In genomic region chr3:122071769-122072168, GRCm38 (mm10) we compare ENCODE assay signal across 25 mouse cellular contexts. TPM values are rescaled to one million over a fixed set of nuclear protein-coding genes. Genes with fewer than 3 reads are reported as not detected.
DNase-seq lines count a peak whose midpoint lies in the region; ATAC-seq and TF ChIP-seq lines count a peak whose summit lies in the region.
"Had no signal": no experiment of that assay in that cellular context is flagged by ENCODE, and none has a peak within 500 bp of the region (broad histone marks: within the 10 kb centered on the region; RNA-seq: fewer than 3 reads in every experiment).

No protein-coding gene starts in this region.

- H3K4me3 ChIP-seq in lung, embryonic 15.5 days: no peak overlapping the region
- no peak overlapping the region for H3K4me3 ChIP-seq in lung, adult 2 months (replicated peaks; ENCODE audit: extremely low read depth, low read depth, low read length)
- H3K4me3 ChIP-seq in kidney, embryonic 16.5 days (ENCODE audit: low read length): no peak overlapping the region
- H3K4me3 ChIP-seq in liver, embryonic 11.5 days (ENCODE audit: low read depth, low read length): no peak overlapping the region
- H3K4me3 ChIP-seq in stomach, postnatal 0 days (ENCODE audit: low read depth, low read length): no peak overlapping the region
- H3K4me3 ChIP-seq in forebrain, embryonic 10.5 days: no peak overlapping the region
- no peak overlapping the region for H3K4me3 ChIP-seq in heart, embryonic 12.5 days
- H3K4me3 ChIP-seq: embryonic facial prominence, embryonic 13.5 days; heart, embryonic 15.5 days; left cerebral cortex, adult 2 months; midbrain, embryonic 12.5 days; myocyte; neural tube, embryonic 12.5 days had no signal

- no peaks in the 10 kb centered on the region for H3K9me3 ChIP-seq in lung, embryonic 15.5 days
- H3K9me3 ChIP-seq in kidney, embryonic 16.5 days (ENCODE audit: low read length): no peaks in the 10 kb centered on the region
- no peaks in the 10 kb centered on the region for H3K9me3 ChIP-seq in liver, embryonic 11.5 days (ENCODE audit: control insufficient read depth, low read length)
- H3K9me3 ChIP-seq in stomach, postnatal 0 days (ENCODE audit: control insufficient read depth, low read length): no peaks in the 10 kb centered on the region
- no peaks in the 10 kb centered on the region for H3K9me3 ChIP-seq in forebrain, embryonic 10.5 days
- no peaks in the 10 kb centered on the region for H3K9me3 ChIP-seq in heart, embryonic 12.5 days (replicated peaks)
- H3K9me3 ChIP-seq: embryonic facial prominence, embryonic 13.5 days; heart, embryonic 15.5 days; midbrain, embryonic 12.5 days; neural tube, embryonic 12.5 days had no signal

- no peaks in the 10 kb centered on the region for H3K27me3 ChIP-seq in lung, embryonic 15.5 days
- no peaks in the 10 kb centered on the region for H3K27me3 ChIP-seq in kidney, embryonic 16.5 days (ENCODE audit: insufficient read depth, low read length)
- no peaks in the 10 kb centered on the region for H3K27me3 ChIP-seq in liver, embryonic 11.5 days (replicated peaks; ENCODE audit: control insufficient read depth, insufficient read depth, low read length)
- H3K27me3 ChIP-seq in stomach, postnatal 0 days (ENCODE audit: control insufficient read depth, insufficient read depth, low read length): no peaks in the 10 kb centered on the region
- peaks cover 51% of the 10 kb centered on the region for H3K27me3 ChIP-seq in forebrain, embryonic 10.5 days (ENCODE audit: poor library complexity, severe bottlenecking)
- no peaks in the 10 kb centered on the region for H3K27me3 ChIP-seq in heart, embryonic 12.5 days (replicated peaks)
- H3K27me3 ChIP-seq: embryonic facial prominence, embryonic 13.5 days; heart, embryonic 15.5 days; neural tube, embryonic 12.5 days had no signal

- DNase-seq in lung, adult 2 months: no peak
- no peak for DNase-seq in liver, embryonic 11.5 days (ENCODE audit: low spot score)
- no peak for DNase-seq in stomach, postnatal 0 days (ENCODE audit: low spot score)
- no peak for DNase-seq in forebrain, embryonic 10.5 days (ENCODE audit: extremely low spot score, low spot score)
- no peak for DNase-seq in cerebellum, adult 8-10 months
- DNase-seq: adrenal gland, postnatal 25 days; cerebellum, adult 11-12 months; cerebellum, postnatal 10 days; left cerebral cortex, postnatal 4 days; lung, embryonic 14.5 days; right cerebral cortex, adult 18-20 months; spleen, adult 18-20 months; thymus, postnatal 4 days had no signal

- H3K9ac ChIP-seq in lung, embryonic 15.5 days: no peak overlapping the region
- no peak overlapping the region for H3K9ac ChIP-seq in kidney, embryonic 16.5 days (replicated peaks; ENCODE audit: low read length)
- no peak overlapping the region for H3K9ac ChIP-seq in liver, embryonic 11.5 days (ENCODE audit: low read depth, low read length)
- no peak overlapping the region for H3K9ac ChIP-seq in stomach, postnatal 0 days (ENCODE audit: low read length)
- H3K9ac ChIP-seq in heart, embryonic 12.5 days: no peak overlapping the region
- H3K9ac ChIP-seq: embryonic facial prominence, embryonic 13.5 days; heart, embryonic 15.5 days; lung, embryonic 14.5 days; midbrain, embryonic 12.5 days; neural tube, embryonic 12.5 days had no signal

- no peak for TF ChIP-seq POLR2A in lung, adult 2 months (IDR thresholded peaks at IDR 0.05; ENCODE audit: borderline replicate concordance, extremely low read depth, low read depth, low read length)

- H3K36me3 ChIP-seq in lung, embryonic 15.5 days: no peaks in the 10 kb centered on the region
- no peaks in the 10 kb centered on the region for H3K36me3 ChIP-seq in kidney, embryonic 16.5 days (ENCODE audit: insufficient read depth, low read length)
- no peaks in the 10 kb centered on the region for H3K36me3 ChIP-seq in liver, embryonic 11.5 days (ENCODE audit: control insufficient read depth, insufficient read depth, low read length)
- H3K36me3 ChIP-seq in stomach, postnatal 0 days (ENCODE audit: control insufficient read depth, insufficient read depth, low read length): no peaks in the 10 kb centered on the region
- H3K36me3 ChIP-seq in forebrain, embryonic 10.5 days (replicated peaks): no peaks in the 10 kb centered on the region
- H3K36me3 ChIP-seq in heart, embryonic 12.5 days: no peaks in the 10 kb centered on the region
- H3K36me3 ChIP-seq: embryonic facial prominence, embryonic 13.5 days; heart, embryonic 15.5 days; midbrain, embryonic 12.5 days; neural tube, embryonic 12.5 days had no signal

- peaks cover 32% of the 10 kb centered on the region for H3K4me1 ChIP-seq in lung, embryonic 15.5 days
- H3K4me1 ChIP-seq in lung, adult 2 months (ENCODE audit: control insufficient read depth, insufficient read depth, low read length): peaks cover 13% of the 10 kb centered on the region
- peaks cover 35% of the 10 kb centered on the region for H3K4me1 ChIP-seq in kidney, embryonic 16.5 days (ENCODE audit: insufficient read depth, low read length)
- peaks cover 8% of the 10 kb centered on the region; the same call in 1 of the 2 replicates for H3K4me1 ChIP-seq in liver, embryonic 11.5 days (replicated peaks; ENCODE audit: control insufficient read depth, insufficient read depth, low read length)
- no peaks in the 10 kb centered on the region for H3K4me1 ChIP-seq in stomach, postnatal 0 days (replicated peaks; ENCODE audit: control insufficient read depth, insufficient read depth)
- H3K4me1 ChIP-seq in forebrain, embryonic 10.5 days: peaks cover 30% of the 10 kb centered on the region
- H3K4me1 ChIP-seq in heart, embryonic 12.5 days (replicated peaks): peaks cover 29% of the 10 kb centered on the region
- H3K4me1 ChIP-seq: neural tube, embryonic 12.5 days had no signal

- no peak for TF ChIP-seq CTCF in lung, adult 2 months (IDR thresholded peaks at IDR 0.05; ENCODE audit: insufficient read depth, low read length)
- no peak for TF ChIP-seq CTCF in stomach, postnatal 0 days (IDR thresholded peaks at IDR 0.05; ENCODE audit: low read depth)

- ATAC-seq in lung, embryonic 15.5 days (ENCODE audit: borderline replicate concordance, extremely low read depth, low FRiP score, low TSS enrichment): 0 out of 2 replicates have a peak, but pooled peaks have one; percentile 15
- ATAC-seq in kidney, embryonic 16.5 days (ENCODE audit: low FRiP score, low TSS enrichment): no peak
- ATAC-seq in liver, embryonic 11.5 days (replicated peaks; ENCODE audit: low FRiP score): peak; percentile 26; the same call in 1 of the 2 replicates
- peak; percentile 28; the same call in 1 of the 2 replicates for ATAC-seq in stomach, postnatal 0 days (ENCODE audit: low FRiP score, low TSS enrichment)
- no peak; the same call in 1 of the 2 replicates for ATAC-seq in heart, embryonic 12.5 days (ENCODE audit: insufficient number of reproducible peaks, low FRiP score)
- ATAC-seq: CD4-positive, CD25-positive, alpha-beta regulatory T cell, adult 4 months; forebrain, embryonic 16.5 days; hindbrain, embryonic 16.5 days had no signal

- TF ChIP-seq EP300 in stomach, postnatal 0 days (optimal IDR thresholded peaks at IDR 0.05): no peak

- no peak overlapping the region for H3K27ac ChIP-seq in lung, embryonic 15.5 days
- peak overlapping the region; percentile 82 for H3K27ac ChIP-seq in kidney, embryonic 16.5 days (ENCODE audit: low read length)
- H3K27ac ChIP-seq in liver, embryonic 11.5 days (ENCODE audit: low read depth, low read length): no peak overlapping the region
- no peak overlapping the region for H3K27ac ChIP-seq in stomach, postnatal 0 days (replicated peaks)
- H3K27ac ChIP-seq in forebrain, embryonic 10.5 days: no peak overlapping the region
- H3K27ac ChIP-seq in heart, embryonic 12.5 days (ENCODE audit: poor library complexity, severe bottlenecking): no peak overlapping the region
- H3K27ac ChIP-seq: midbrain, embryonic 12.5 days; neural tube, embryonic 12.5 days had no signal

- no peak overlapping the region for H3K4me2 ChIP-seq in lung, embryonic 15.5 days
- H3K4me2 ChIP-seq in kidney, embryonic 16.5 days (replicated peaks; ENCODE audit: low read depth, low read length): no peak overlapping the region
- H3K4me2 ChIP-seq in liver, embryonic 11.5 days: no peak overlapping the region
- no peak overlapping the region for H3K4me2 ChIP-seq in stomach, postnatal 0 days (replicated peaks; ENCODE audit: low read depth)
- no peak overlapping the region for H3K4me2 ChIP-seq in heart, embryonic 12.5 days
- H3K4me2 ChIP-seq: embryonic facial prominence, embryonic 13.5 days; heart, embryonic 15.5 days; lung, embryonic 14.5 days; midbrain, embryonic 12.5 days; neural tube, embryonic 12.5 days had no signal

- WGBS in lung, embryonic 15.5 days: 70% methylated on average over 10 of the region's 10 CpGs
- 89% methylated on average over 10 of the region's 10 CpGs for WGBS in lung, adult 2 months
- 92% methylated on average over 10 of the region's 10 CpGs for WGBS in kidney, embryonic 16.5 days
- 78% methylated on average over 10 of the region's 10 CpGs for WGBS in liver, embryonic 11.5 days
- WGBS in stomach, postnatal 0 days: 79% methylated on average over 10 of the region's 10 CpGs
- 71% methylated on average over 10 of the region's 10 CpGs for WGBS in forebrain, embryonic 10.5 days
- WGBS in heart, embryonic 12.5 days: 78% methylated on average over 10 of the region's 10 CpGs

RNA-seq across cellular contexts. Expression of gene Abca4, which starts 27.5 kb away (rescaled TPM):
- 1.3 and 1.5 TPM in 2 replicates for polyA plus RNA-seq in lung, embryonic 15.5 days (2015; fragmentation: Nextera tagmentation; extraction: Ambion mirVana)
- 5.1 and 5.2 TPM in 2 replicates for polyA plus RNA-seq in lung, adult 2 months (2012; rRNA removed)
- 0.73 and 1.4 TPM in 2 replicates for polyA plus RNA-seq in kidney, embryonic 16.5 days (2015; fragmentation: Nextera tagmentation; extraction: Ambion mirVana)
- 1.3 and 3.2 TPM in 2 replicates for polyA plus RNA-seq in liver, embryonic 11.5 days (2014; fragmentation: Nextera tagmentation; extraction: Ambion mirVana)
- polyA plus RNA-seq in stomach, postnatal 0 days (2015; fragmentation: Nextera tagmentation; extraction: Ambion mirVana): 0.44 and 0.46 TPM in 2 replicates
- 1.7 and 2.1 TPM in 2 replicates for polyA plus RNA-seq in forebrain, embryonic 10.5 days (2016; fragmentation: Nextera tagmentation; extraction: Ambion mirVana)
- 3.6 and 4.0 TPM in 2 replicates for polyA plus RNA-seq in heart, embryonic 12.5 days (2016; fragmentation: Nextera tagmentation; extraction: Ambion mirVana)
- polyA plus RNA-seq: CD4-positive, CD25-positive, alpha-beta regulatory T cell, adult 4 months had no signal

Comparison
In these comparisons a context has a peak if more than half of its experiments do, and no peak if none do; other contexts are left out.
1. ATAC-seq: peak in lung, embryonic 15.5 days (single experiment), liver, embryonic 11.5 days (single experiment) and stomach, postnatal 0 days (single experiment); none in kidney, embryonic 16.5 days (single experiment) and heart, embryonic 12.5 days (single experiment).